Mouse (Mus musculus): ENCODE data around the gene M1ap.
A peak's percentile ranks its signal among the peaks of the same experiment; 100 is the strongest.

Gene M1ap

DNA sequence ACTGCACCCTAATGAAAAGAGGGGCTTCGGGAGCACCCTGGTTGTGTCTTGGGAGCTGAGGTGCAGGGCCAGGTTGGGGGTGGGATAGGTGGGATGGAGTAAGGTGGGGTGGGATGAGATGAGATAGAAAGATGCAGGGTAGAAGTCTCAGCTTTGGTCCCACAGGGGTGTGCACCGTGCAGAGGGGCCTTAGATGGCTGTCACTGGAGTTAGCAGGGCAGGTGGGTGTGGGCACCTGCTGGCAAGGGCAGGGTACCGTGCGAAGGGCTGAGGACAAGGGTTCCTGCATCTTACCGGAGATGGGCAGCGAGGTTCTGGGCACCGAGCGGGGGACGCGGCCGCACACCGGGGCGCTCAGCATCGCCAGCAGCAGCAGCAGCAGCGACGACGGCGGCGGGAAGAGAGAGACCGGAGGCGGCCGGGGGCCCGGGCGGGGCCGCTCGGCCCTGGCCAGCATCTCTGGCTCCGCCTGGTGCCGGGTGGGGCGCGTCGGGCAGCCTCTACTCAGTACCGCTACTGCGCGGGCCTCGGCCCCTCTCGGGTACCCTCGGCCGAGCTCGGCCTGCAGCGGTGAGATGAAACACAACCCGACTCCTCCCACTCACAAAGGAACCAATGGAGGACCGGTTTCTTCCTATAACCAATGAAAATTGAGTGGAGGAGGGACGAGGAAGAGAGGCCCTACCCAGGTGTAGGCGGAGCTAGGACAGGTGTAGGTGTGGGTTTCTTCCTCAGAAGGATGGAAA is 7.4 kb upstream of the M1ap start, which contains the start of gene Sema4f:
Sema4f (minus strand) TSS at position 603 of the 746 bp plus-strand sequence.
- peak; percentile 84 for DNase-seq

DNA sequence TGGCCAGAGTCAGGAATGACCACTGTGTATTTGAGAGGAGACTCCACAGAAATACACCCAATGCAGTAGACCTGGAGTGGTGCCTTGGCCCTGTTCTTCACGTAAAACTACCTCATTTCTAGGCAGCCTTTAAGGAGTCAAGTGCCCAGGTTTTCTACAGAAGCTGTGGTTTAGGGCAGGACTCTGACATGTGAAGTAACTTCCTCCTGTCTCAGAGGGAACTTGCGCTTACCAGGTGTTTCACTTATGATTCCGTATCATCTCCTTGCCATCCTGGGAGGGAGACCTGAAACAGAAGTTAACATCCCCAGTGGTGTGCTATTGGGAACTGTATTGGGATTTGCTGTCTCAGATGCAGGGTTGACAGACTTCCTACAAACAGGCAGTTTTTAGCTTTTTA is 5.9 kb upstream of the M1ap start:
- no peak for DNase-seq

GRCm38 (mm10) chr6:82945750-82946149 is 952 bp upstream of the M1ap start:
- no peak for DNase-seq

DNA sequence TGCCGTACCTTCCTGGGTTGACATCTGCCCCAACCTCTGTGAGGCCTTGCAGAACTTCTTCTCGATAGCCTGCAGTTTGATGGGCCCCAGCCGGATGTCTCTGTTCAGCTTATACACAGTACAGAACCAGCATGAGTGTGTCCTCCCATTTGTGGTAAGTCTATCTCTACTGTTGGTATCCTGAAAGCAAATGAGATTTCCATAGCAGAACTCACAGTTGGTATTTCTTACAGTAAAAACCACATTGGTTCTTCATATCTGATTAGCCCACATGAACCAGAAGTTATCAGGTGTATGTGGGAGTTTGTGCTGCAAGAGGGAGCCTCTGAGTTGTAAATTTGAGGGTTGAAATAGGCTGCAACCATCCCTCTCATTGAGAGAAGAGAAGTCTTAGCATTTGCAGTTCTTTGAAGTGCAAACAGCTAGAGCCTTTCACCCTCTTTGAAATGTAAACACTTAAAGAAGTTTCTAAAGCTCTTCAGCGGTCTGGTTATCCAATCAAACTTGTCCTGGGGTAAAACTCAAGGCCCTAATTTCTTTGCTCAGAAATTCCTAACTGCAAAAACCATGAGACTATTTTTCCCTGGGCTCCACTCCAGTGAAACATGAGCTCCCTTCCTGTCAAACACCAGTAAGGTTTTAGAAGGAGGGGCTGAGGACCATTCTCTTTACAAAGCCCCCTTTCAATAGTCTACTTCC is 10.0 kb downstream of the M1ap start:
- DNase-seq: no peak

GRCm38 (mm10) chr6:82961664-82962063 is 15.0 kb downstream of the M1ap start:
- no peak for DNase-seq

DNA sequence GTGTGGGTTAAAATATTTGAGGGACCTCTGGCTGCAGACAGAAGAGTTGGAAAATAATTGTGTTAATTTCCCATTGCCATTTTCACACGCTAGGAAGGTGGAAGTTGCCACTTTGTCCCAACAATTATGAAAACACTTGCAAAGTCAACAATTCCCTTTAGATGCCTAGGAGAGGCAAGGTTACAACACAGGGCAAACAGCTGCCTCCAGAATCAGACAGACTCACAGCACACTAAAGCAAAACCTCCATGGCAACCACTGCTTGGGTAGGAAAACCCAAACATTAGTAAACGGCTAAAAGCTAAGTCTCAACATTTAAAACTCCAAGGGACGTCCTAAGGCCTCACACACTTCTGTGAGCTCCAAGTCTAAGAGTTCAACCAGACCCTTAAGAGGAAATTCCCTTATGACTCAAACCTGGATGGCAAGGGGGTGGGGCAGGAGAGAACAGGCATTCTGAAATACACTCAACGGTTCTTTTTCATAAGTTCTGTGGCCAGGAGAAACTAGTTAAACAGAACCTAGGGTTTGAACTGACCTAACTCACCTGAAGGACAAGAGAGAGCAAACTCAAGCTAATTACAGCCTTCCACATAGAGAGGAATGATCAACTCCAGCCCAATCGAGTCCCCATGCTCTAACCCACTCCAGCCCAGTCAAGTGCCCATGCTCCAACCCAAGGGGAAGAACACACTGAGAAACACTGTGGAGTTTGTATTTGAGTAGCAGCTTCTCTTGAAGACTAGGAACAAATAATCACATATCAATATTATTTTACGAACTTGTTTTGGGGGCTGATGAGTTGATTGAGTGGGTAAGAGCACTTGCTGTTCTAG is 22.8 kb downstream of the M1ap start:
- DNase-seq: no peak

DNA sequence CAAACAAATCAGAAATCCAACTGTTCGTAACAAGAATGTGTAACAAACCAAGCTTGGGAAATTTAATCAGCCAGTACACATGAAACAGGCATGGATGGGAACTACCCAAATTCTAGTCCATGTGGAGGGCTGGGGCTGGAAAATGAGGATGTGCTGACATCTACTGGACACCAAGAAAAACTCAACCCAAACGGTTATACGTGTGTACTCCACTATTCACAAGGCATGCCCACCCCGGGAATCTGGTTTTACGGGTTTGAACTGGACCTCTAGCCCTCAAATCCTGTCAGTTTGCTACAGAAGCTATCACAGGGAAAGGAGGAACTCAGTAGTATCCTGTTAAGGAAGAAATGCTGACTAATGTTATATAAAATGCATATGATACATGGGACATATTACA is 24.3 kb downstream of the M1ap start:
- peak; percentile 64 for DNase-seq

DNA sequence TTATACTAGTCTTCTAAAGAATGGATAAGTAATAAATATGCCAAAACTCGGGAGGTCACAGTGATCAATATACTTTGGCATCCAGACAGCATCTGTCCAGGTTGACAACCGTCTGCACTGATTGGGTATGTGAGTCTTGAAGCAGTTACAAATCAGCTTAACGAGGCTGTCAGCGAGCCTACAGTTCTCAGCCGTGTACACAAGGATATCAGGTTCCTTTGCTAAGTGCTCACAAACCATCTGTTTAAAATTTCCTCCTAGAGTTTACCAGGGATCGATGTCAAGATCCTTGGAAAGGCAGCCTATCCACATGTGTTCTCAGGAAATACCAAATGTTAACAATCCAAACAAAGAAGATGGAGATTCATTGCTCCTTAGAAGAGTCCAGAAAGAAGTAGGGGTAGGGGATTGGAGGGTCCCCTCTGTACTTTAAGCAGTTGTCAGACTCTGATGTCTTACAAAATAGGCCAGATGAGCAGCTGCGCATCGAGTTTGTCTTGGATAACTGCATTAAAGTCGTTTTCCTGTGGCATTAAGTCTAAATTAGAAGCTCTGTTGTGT is 40.8 kb downstream of the M1ap start:
- no peak for DNase-seq

- DNase-seq: no peak
Observed at GRCm38 (mm10) chr6:82993696-82994095, 47.0 kb downstream of the M1ap start.

GRCm38 (mm10) chr6:82994372-82994771 is 47.7 kb downstream of the M1ap start:
- DNase-seq: no peak

GRCm38 (mm10) chr6:82996740-82997315 is 50.1 kb downstream of the M1ap start:
- DNase-seq: peak; percentile 81

DNA sequence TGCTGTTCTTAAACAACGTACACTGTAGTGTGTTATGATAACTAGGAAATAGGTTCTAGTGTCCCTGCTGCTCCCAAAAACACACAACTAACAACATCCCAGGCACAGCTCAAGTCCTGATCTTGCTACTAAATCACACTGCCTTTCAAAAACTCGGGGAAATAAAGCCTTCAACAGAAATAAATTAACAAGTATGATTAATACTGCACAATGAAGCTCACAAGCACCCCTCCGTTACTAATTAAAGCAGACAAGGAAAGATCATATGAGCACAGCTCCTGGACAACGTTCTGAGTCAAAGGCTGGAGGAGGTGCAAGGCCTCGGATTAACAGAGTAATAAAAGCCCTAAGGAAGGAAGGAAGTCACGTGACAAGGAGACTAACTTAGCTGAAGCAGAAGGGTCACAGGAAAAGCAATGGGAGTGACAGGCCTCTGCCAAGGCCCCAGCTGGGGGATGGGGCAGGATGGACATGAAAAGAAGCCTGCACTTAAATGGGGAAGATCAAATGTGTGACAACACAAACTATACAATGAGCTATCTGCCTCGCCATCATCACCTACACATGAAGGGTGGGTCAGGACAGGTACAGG is 50.9 kb downstream of the M1ap start:
- DNase-seq: no peak

DNA sequence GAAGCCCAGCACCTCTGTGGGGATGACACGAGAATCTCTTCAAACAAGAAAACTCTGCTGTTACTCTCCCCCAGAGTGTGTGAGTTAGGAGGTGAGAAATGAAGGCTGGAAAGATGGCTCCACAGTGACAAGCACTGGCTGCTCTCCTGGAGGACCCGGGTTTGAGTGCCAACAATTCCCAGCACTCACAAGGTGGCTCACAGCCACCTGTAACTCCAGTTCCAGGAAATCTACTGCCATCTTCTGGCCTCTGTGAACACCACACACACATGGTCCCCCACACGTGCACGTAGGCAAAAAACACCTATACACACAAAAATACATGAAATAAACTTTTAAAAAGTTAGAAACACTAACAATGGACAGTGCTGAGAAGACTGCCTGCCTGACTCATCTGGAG is 51.6 kb downstream of the M1ap start:
- DNase-seq: no peak

GRCm38 (mm10) chr6:82999986-83000385 is 53.3 kb downstream of the M1ap start:
- no peak for DNase-seq

GRCm38 (mm10) chr6:83003082-83003481 is 56.4 kb downstream of the M1ap start:
- no peak for DNase-seq

DNA sequence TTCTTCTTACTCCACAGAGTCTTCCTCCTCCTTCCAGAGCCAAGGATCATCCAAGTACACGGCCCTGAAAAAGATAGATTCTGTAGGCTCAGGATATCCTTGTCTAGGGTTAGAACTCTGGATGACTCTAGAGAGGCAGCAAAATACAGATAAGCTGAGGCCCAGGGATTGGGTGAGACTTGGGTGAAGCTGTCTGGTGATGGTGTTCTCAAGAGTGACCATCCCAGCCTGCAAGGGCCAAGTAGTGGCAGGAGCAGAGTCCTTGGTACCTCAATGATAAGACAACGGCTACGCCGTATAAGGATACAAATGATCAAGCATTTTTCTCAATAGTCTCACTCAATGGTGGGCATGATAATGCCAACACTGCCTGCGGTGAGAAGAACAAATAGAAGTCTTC is 57.1 kb downstream of the M1ap start:
- DNase-seq: no peak

GRCm38 (mm10) chr6:83004309-83004708 is 57.6 kb downstream of the M1ap start:
- DNase-seq: no peak

- DNase-seq: no peak
Observed at GRCm38 (mm10) chr6:83004872-83005271, 58.2 kb downstream of the M1ap start.

DNA sequence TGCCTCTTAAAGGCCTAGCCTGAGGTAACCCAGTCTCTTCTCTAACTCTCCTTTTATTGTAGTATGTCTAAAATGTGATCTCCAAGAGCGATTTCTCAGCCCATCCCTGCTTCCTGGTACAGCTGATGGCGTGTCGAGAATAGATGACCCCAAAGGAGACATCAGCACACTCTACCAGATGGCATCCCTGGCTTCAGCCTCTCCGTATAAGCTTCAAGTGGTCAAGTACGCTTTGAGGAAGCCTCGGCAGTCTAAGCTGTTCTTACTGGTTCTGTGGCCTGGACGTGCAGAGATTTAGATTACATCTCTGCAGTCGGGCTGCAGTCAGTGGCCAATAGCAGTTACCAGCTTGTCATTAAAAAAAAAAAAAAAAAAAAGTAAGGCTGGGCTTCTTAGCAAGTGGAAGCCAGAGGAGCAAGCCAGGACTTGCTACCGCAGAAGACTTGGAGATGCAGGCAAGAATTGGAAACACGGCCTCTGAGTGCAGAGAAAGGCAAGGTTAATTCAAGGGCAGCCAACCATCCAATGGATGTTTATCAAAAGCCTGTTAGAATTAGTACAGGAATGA is 58.8 kb downstream of the M1ap start:
- no peak for DNase-seq

- no peak for DNase-seq
Observed at GRCm38 (mm10) chr6:83006114-83006513, 59.4 kb downstream of the M1ap start.

DNA sequence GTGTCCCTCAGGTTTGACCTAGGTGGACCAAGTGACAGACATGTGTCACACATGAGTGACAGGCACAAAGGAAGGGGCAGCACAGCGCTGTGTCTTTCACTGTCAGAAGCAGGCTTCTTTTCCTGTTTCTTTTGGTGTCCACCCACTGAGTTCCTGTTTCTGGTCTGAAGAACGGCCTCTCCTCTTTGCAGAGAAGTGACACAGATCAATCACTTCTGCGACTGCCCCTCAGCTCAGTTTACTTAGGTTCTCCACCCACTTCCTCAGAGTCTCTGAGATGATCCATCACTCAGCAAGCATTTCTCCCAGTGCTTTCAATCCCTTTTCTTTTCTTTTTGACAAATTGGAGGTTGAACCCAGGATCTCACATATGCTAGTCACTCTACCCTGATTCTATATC is 62.0 kb downstream of the M1ap start:
- no peak for DNase-seq

DNA sequence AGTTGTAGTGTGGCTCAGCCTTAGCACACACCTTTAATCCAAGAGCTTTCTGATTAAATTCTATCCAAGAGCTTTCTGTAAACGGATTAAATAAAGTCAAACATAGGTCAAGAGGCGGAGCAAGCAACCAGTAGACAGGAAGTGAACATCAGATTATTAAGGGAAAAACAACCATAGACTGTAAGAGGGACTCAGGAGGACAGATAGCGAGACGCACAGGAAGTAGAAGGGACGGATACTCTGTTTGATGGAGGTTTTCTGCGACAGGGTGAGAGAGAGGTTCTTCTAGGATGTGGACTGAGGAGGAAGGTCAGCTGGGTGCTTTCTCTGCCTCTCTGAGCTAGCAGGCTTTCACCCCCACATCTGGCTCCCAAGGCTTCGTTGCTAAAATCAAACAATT is 63.3 kb downstream of the M1ap start:
- DNase-seq: no peak
